Mouse (Mus musculus) midbrain, embryonic 16.5 days (tissue): ENCODE measurements at regions not wholly inside any gene's neighbourhood (a gene's known extent, or its start where the extent isn't known, plus 50 kb on each side); places are given as distances from the start of the nearest gene placed in this dataset.

Source experiments
- ATAC-seq: fragments of 200-750 bp; cut with Nextera tagmentation; 2 replicates; pipeline ENCODE4 v1.8.0; 2017; ENCODE audit warnings: moderate TSS enrichment
- H3K27ac ChIP-seq: fragments of 300-500 bp; sonication (generic); 2 replicates; pipeline ENCODE4 v1.5.1; 2014; ENCODE audit warnings: mild to moderate bottlenecking, low read length, mixed read lengths
- H3K27me3 ChIP-seq: fragments of 300-500 bp; sonication (generic); 2 replicates; pipeline ENCODE4 v1.6.1; 2014; ENCODE audit warnings: low read depth, low read length, mixed read lengths; ENCODE audit not compliant: control insufficient read depth, insufficient read depth
- H3K36me3 ChIP-seq: fragments of 300-500 bp; sonication (generic); 2 replicates; pipeline ENCODE4 v1.6.1; 2014; ENCODE audit warnings: mild to moderate bottlenecking, low read length, moderate library complexity, mixed read lengths; ENCODE audit not compliant: control insufficient read depth, insufficient read depth
- H3K4me1 ChIP-seq: fragments of 300-500 bp; sonication (generic); 2 replicates; pipeline ENCODE4 v1.6.1; 2014; ENCODE audit warnings: mild to moderate bottlenecking, low read length, mixed read lengths; ENCODE audit not compliant: control insufficient read depth, insufficient read depth
- H3K4me2 ChIP-seq: fragments of 300-500 bp; sonication (generic); 2 replicates; pipeline ENCODE4 v1.6.1; 2014; ENCODE audit warnings: mild to moderate bottlenecking, low read length, mixed read lengths
- H3K4me3 ChIP-seq: fragments of 300-500 bp; sonication (generic); 2 replicates; pipeline ENCODE4 v1.5.1; 2014; ENCODE audit warnings: low read depth, mild to moderate bottlenecking, low read length, moderate library complexity, mixed read lengths
- H3K9ac ChIP-seq: fragments of 300-500 bp; sonication (generic); 2 replicates; pipeline ENCODE4 v1.6.1; 2014; ENCODE audit warnings: low read depth, low read length, mixed read lengths
- H3K9me3 ChIP-seq: fragments of 300-500 bp; sonication (generic); replicated peaks from 2 replicates; pipeline ENCODE4 v1.6.1; 2014; ENCODE audit warnings: mild to moderate bottlenecking, low read length, mixed read lengths; ENCODE audit not compliant: control insufficient read depth, poor library complexity, severe bottlenecking
- WGBS: fragments of 180-500 bp; shearing (Covaris S2); extraction: QIAGEN DNeasy Blood & Tissue Kit; methylation state at CpG from one replicate; pipeline ENCODE4 v1.1.7; 2014; 5-methylcytosine and 5-hydroxymethylcytosine counted together

- no peak overlapping the region for H3K4me3 ChIP-seq
- no peaks in the 10 kb centered on the region for H3K27me3 ChIP-seq
- H3K9me3 ChIP-seq, result no peaks in the 10 kb centered on the region; the same call in 1 of the 2 replicates
- H3K36me3 ChIP-seq, result no peaks in the 10 kb centered on the region
- no peak for ATAC-seq
- WGBS, result 81% methylated on average over 5 of the region's 5 CpGs
- H3K9ac ChIP-seq, result no peak overlapping the region
- H3K4me1 ChIP-seq, result no peaks in the 10 kb centered on the region
- H3K27ac ChIP-seq, result no peak overlapping the region
- no peak overlapping the region for H3K4me2 ChIP-seq
These were observed 101.9 kb upstream of the 1700021F07Rik start for GRCm38 (mm10) chr2:173420481-173420880.

DNA sequence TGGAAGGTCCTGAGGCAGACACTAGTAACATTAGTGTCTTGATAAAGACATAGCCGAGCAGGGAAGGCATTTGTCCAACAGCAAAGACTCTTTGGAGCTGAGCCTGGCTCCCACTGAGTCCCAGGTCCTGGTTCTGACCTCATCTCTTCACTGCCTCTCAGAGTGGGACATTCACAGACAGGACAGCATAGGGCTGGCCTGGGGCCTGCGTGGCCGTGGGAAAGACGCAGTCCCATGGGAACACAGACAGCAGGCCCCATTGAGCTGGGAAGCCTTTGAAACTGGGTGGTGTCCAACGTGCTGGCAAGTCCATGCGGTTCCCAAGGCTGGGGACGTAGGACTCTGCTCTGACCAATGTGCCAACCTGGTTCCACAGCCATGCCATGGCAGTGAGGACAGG is 97.5 kb upstream of the 1700021F07Rik start:
- Histone ChIP-seq H3K4me3 (no peak overlapping the region), H3K27me3 (no peaks in the 10 kb centered on the region), H3K9me3 (no peaks in the 10 kb centered on the region), H3K36me3 (no peaks in the 10 kb centered on the region), H3K4me1 (no peaks in the 10 kb centered on the region), H3K4me2 (no peak overlapping the region), H3K9ac (no peak overlapping the region), H3K27ac (no peak overlapping the region)
- ATAC-seq, result no peak
- 91% methylated on average over 7 of the region's 7 CpGs for WGBS

GRCm38 (mm10) chr2:173425754-173426153 is 96.6 kb upstream of the 1700021F07Rik start:
- no peak for ATAC-seq
- Histone ChIP-seq H3K4me2 (no peak overlapping the region), H3K9me3 (no peaks in the 10 kb centered on the region), H3K27ac (no peak overlapping the region), H3K9ac (no peak overlapping the region), H3K36me3 (no peaks in the 10 kb centered on the region), H3K4me3 (no peak overlapping the region), H3K27me3 (no peaks in the 10 kb centered on the region), H3K4me1 (no peaks in the 10 kb centered on the region)
- WGBS, result 80% methylated on average over 9 of the region's 9 CpGs

DNA sequence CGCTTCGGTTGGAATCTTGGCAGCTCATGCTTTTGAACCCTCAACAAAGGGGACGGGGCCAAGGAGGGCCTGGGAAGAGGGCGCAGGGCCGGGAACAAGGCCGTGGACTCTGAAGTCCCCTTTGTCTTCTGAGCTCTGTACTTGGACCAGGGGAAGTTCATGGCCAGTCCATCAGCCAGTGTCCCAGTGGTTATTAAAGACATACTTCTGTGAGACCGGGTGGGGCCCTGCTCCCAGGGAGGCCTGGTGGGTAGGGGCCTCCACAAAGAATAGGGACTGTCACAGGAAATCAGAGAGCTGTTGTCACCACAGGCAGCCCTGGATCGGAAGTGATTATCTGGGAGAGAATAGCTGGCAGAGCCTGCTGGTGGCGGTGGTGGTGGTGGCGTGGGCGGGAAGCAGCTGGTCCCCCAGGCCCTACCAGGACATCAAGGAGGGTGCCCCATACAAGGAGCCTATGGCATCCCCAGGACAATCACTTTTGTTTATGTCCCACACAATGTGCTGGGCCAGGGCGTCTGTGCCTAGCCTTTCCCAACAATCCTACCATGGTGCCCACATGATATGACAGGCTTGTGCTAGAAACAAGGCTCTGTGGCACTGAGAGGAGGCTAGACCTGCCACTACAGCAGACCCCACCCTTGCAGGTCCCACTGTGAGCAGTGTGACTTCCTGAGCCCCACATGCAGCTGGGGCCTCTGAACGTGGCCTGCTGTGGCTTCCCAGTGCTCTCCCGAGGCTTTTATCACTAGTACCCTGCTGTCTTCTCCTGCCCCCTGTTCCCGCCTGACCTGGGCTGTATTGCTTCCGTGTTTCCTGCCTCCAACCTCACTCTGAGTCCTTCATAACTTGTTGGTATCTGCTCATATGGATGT is 96.0 kb upstream of the 1700021F07Rik start:
- no peaks in the 10 kb centered on the region for H3K36me3 ChIP-seq
- H3K4me3 ChIP-seq, result no peak overlapping the region
- no peaks in the 10 kb centered on the region for H3K4me1 ChIP-seq
- H3K9me3 ChIP-seq, result no peaks in the 10 kb centered on the region
- WGBS, result 46% methylated on average over 16 of the region's 16 CpGs
- no peak overlapping the region for H3K27ac ChIP-seq
- peak; percentile 77 for ATAC-seq
- no peaks in the 10 kb centered on the region for H3K27me3 ChIP-seq
- no peak overlapping the region for H3K9ac ChIP-seq
- H3K4me2 ChIP-seq, result no peak overlapping the region

- H3K27ac ChIP-seq, result no peak overlapping the region
- no peaks in the 10 kb centered on the region for H3K27me3 ChIP-seq
- no peak overlapping the region for H3K9ac ChIP-seq
- H3K36me3 ChIP-seq, result no peaks in the 10 kb centered on the region
- H3K4me3 ChIP-seq, result no peak overlapping the region
- H3K4me1 ChIP-seq, result no peaks in the 10 kb centered on the region
- no peak overlapping the region for H3K4me2 ChIP-seq
- WGBS, result 76% methylated on average over 10 of the region's 10 CpGs
- H3K9me3 ChIP-seq, result no peaks in the 10 kb centered on the region
- ATAC-seq, result no peak
These were observed 94.4 kb upstream of the 1700021F07Rik start for GRCm38 (mm10) chr2:173427888-173428450.

- ATAC-seq, result no peak
- WGBS, result 83% methylated on average over 5 of the region's 5 CpGs
These were observed 90.5 kb upstream of the 1700021F07Rik start for GRCm38 (mm10) chr2:173431841-173432240.

DNA sequence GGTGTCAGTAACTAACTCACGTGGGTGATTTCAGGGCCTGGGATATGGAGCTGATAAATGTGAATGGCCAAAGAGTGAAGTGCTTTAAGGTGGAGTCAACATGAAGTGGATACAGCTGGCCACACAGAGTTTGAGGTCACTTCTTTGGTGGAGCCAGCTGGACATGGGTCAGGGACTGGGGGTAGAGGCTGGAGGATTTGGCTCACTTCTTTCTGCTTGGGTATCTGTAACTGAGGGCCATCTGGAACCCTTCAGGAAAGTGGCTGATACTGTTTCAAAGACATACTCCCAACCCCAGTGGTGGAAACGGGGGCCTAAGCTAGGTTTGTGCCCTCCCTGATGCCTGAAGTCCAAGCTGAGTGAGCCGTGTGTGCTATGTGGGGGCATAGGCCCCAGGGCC is 90.1 kb upstream of the 1700021F07Rik start:
- Histone ChIP-seq H3K9me3 (no peaks in the 10 kb centered on the region), H3K9ac (no peak overlapping the region), H3K27ac (no peak overlapping the region), H3K36me3 (no peaks in the 10 kb centered on the region), H3K4me3 (no peak overlapping the region), H3K27me3 (no peaks in the 10 kb centered on the region), H3K4me1 (0 out of 2 replicates have a peak, but pooled peaks cover 2% of the 10 kb centered on the region), H3K4me2 (no peak overlapping the region)
- no peak for ATAC-seq
- 78% methylated on average over 3 of the region's 3 CpGs for WGBS

More at GRCm38 (mm10) chr2:173431841-173432240, 90.5 kb upstream of the 1700021F07Rik start:
- H3K4me1 ChIP-seq, result 0 out of 2 replicates have a peak, but pooled peaks cover 2% of the 10 kb centered on the region
- H3K36me3 ChIP-seq, result no peaks in the 10 kb centered on the region
- no peaks in the 10 kb centered on the region for H3K27me3 ChIP-seq
- no peaks in the 10 kb centered on the region for H3K9me3 ChIP-seq
- no peak overlapping the region for H3K4me2 ChIP-seq
- H3K4me3 ChIP-seq, result no peak overlapping the region
- no peak overlapping the region for H3K27ac ChIP-seq
- H3K9ac ChIP-seq, result no peak overlapping the region

GRCm38 (mm10) chr2:173432886-173433624 is 89.3 kb upstream of the 1700021F07Rik start:
- ATAC-seq, result no peak
- Histone ChIP-seq H3K27me3 (no peaks in the 10 kb centered on the region), H3K4me2 (no peak overlapping the region), H3K4me1 (0 out of 2 replicates have a peak, but pooled peaks cover 2% of the 10 kb centered on the region), H3K9me3 (no peaks in the 10 kb centered on the region), H3K27ac (no peak overlapping the region), H3K36me3 (no peaks in the 10 kb centered on the region), H3K4me3 (no peak overlapping the region), H3K9ac (no peak overlapping the region)
- WGBS, result 87% methylated on average over 9 of the region's 9 CpGs
